Mouse (Mus musculus): Measurements from ENCODE around the gene Mkrn1. TPM values are rescaled to one million over a fixed set of nuclear protein-coding genes. Genes with fewer than 3 reads are reported as not detected.

Mkrn1 gene
- polyA plus RNA-seq, 1 experiment from 2014 or later: 258 TPM

GRCm38 (mm10) chr6:39348946-39349345 lies 71.3 kb downstream of the Mkrn1 start:
- 63% methylated on average over 6 of the region's 6 CpGs for WGBS
- no peak overlapping the region for H3K4me3 ChIP-seq (ENCODE audit: low read depth, low read length)
- H3K9me3 ChIP-seq (replicated peaks; ENCODE audit: control insufficient read depth, low read length, poor library complexity, severe bottlenecking): no peaks in the 10 kb centered on the region
- H3K27ac ChIP-seq (ENCODE audit: low read length): no peak overlapping the region
- no peak for ATAC-seq
- H3K27me3 ChIP-seq (ENCODE audit: control insufficient read depth, insufficient read depth, low read depth, low read length): no peaks in the 10 kb centered on the region
- H3K4me1 ChIP-seq (ENCODE audit: control insufficient read depth, insufficient read depth, low read length): peaks cover 13% of the 10 kb centered on the region
- no peak overlapping the region for H3K9ac ChIP-seq (ENCODE audit: low read depth, low read length)
- peaks cover 7% of the 10 kb centered on the region for H3K36me3 ChIP-seq (ENCODE audit: control insufficient read depth, insufficient read depth, low read length)
- no peak overlapping the region for H3K4me2 ChIP-seq (ENCODE audit: low read length)

DNA sequence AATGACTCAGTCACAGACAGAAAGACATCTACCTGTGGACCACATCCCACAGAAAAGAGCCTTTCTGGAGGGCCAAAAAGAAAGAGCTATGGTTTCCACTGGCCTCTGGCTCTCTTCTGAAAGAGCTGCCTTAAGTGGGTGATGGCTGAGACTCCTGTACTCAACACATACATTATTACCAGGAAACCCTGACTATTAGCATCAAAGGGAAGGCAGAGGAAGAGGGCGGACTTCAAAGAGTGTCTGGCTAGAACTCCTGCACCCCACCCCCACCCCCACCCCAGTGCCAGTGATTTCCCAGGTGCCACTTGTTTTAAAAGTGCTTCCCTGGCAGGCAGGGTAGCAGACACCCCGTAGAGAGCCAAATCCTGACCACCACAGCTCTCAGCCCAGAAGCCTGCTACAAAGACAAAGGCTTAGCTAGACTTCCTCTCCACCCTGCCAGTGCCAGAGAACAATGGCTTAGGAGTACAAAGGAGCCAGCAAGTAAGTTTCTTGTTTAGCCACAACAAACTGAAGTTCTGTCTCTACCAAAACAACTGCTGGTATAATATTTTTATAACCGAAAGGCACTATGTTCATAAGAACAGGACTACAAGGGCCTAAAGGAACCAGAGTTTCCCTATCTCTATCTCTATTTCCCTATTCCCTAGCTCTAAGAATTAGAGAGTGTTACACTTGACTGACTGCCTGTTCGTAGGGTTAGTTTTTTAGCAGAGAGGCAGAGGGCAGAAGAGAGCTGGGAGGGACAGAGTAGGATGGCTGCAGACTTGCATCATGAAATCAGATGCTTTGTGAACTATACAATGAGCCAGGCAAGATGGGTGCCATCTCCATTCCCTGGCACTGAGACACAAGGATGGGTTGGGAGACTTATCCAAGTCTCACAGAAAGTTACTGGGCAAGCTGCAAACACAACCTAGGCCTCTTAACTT lies 72.1 kb downstream of the Mkrn1 start:
- H3K27ac ChIP-seq (ENCODE audit: low read length): no peak overlapping the region
- H3K27me3 ChIP-seq (ENCODE audit: control insufficient read depth, insufficient read depth, low read depth, low read length): no peaks in the 10 kb centered on the region
- H3K4me3 ChIP-seq (ENCODE audit: low read depth, low read length): no peak overlapping the region
- H3K9ac ChIP-seq (ENCODE audit: low read depth, low read length): no peak overlapping the region
- ATAC-seq: no peak
- H3K4me1 ChIP-seq (ENCODE audit: control insufficient read depth, insufficient read depth, low read length): peaks cover 13% of the 10 kb centered on the region
- H3K4me2 ChIP-seq (ENCODE audit: low read length): no peak overlapping the region
- H3K36me3 ChIP-seq (ENCODE audit: control insufficient read depth, insufficient read depth, low read length): peaks cover 9% of the 10 kb centered on the region
- WGBS: 14% methylated on average over 4 of the region's 4 CpGs
- H3K9me3 ChIP-seq (replicated peaks; ENCODE audit: control insufficient read depth, low read length, poor library complexity, severe bottlenecking): no peaks in the 10 kb centered on the region

Other genes starting within 250 kb of the Mkrn1 start
- gene Kdm7a, start 213.7 kb downstream of the Mkrn1 start, polyA plus RNA-seq (2015; fragmentation: Nextera tagmentation; extraction: Ambion mirVana): 4.6 and 5.8 TPM in 2 replicates
- 64.9 and 67.9 TPM in 2 replicates for gene Slc37a3, start 42.8 kb downstream of the Mkrn1 start, polyA plus RNA-seq (2015; fragmentation: Nextera tagmentation; extraction: Ambion mirVana)
- 0.35 TPM in 1 of 2 replicates, not detected in the other for gene Rab19, start 39.3 kb downstream of the Mkrn1 start, polyA plus RNA-seq (2015; fragmentation: Nextera tagmentation; extraction: Ambion mirVana)
- gene Dennd2a, start 137.4 kb upstream of the Mkrn1 start, polyA plus RNA-seq (2015; fragmentation: Nextera tagmentation; extraction: Ambion mirVana): 15.6 and 17.0 TPM in 2 replicates
- gene Adck2, start 153.4 kb upstream of the Mkrn1 start, polyA plus RNA-seq (2015; fragmentation: Nextera tagmentation; extraction: Ambion mirVana): 47.2 and 50.3 TPM in 2 replicates
- 0.70 and 2.1 TPM in 2 replicates for gene Gm42420, start 165.3 kb upstream of the Mkrn1 start, polyA plus RNA-seq (2015; fragmentation: Nextera tagmentation; extraction: Ambion mirVana)
- gene Ndufb2, start 172.1 kb upstream of the Mkrn1 start, polyA plus RNA-seq (2015; fragmentation: Nextera tagmentation; extraction: Ambion mirVana): 390 and 451 TPM in 2 replicates